Mouse (Mus musculus): ENCODE measurements around the gene Grik1.

Gene Grik1

GRCm38 (mm10) chr16:88290132-88290772 lies at the start of gene Grik1:
Grik1 (minus strand) TSS chr16:88290265.
- peak; percentile 25 for DNase-seq (ENCODE audit: low read depth, low spot score)

GRCm38 (mm10) chr16:88294209-88294608 lies 4.1 kb upstream of the Grik1 start:
- no peak for DNase-seq (ENCODE audit: low read depth, low spot score)

- DNase-seq (ENCODE audit: low read depth, low spot score): peak; percentile 24
These were observed 514 bp downstream of the Grik1 start for GRCm38 (mm10) chr16:88289421-88290081.

- DNase-seq (ENCODE audit: low read depth, low spot score): no peak
These were observed 31.7 kb downstream of the Grik1 start for GRCm38 (mm10) chr16:88258407-88258806.

- DNase-seq (ENCODE audit: low read depth, low spot score): no peak
These were observed 33.0 kb downstream of the Grik1 start for GRCm38 (mm10) chr16:88257072-88257471.

GRCm38 (mm10) chr16:88256101-88256500 lies 34.0 kb downstream of the Grik1 start:
- DNase-seq (ENCODE audit: low read depth, low spot score): no peak

- no peak for DNase-seq (ENCODE audit: low read depth, low spot score)
These were observed 37.4 kb downstream of the Grik1 start for GRCm38 (mm10) chr16:88252676-88253075.

- no peak for DNase-seq (ENCODE audit: low read depth, low spot score)
These were observed 39.0 kb downstream of the Grik1 start for GRCm38 (mm10) chr16:88251049-88251448.

- DNase-seq (ENCODE audit: low read depth, low spot score): no peak
These were observed 40.2 kb downstream of the Grik1 start for GRCm38 (mm10) chr16:88249825-88250224.

GRCm38 (mm10) chr16:88247586-88247985 lies 42.5 kb downstream of the Grik1 start:
- DNase-seq (ENCODE audit: low read depth, low spot score): no peak

- DNase-seq (ENCODE audit: low read depth, low spot score): no peak
These were observed 45.4 kb downstream of the Grik1 start for GRCm38 (mm10) chr16:88244658-88245057.

GRCm38 (mm10) chr16:88225616-88226015 lies 64.4 kb downstream of the Grik1 start:
- no peak for DNase-seq (ENCODE audit: low read depth, low spot score)

- DNase-seq (ENCODE audit: low read depth, low spot score): no peak
These were observed 68.1 kb downstream of the Grik1 start for GRCm38 (mm10) chr16:88221932-88222331.

- no peak for DNase-seq (ENCODE audit: low read depth, low spot score)
These were observed 77.5 kb downstream of the Grik1 start for GRCm38 (mm10) chr16:88212531-88212930.

- no peak for DNase-seq (ENCODE audit: low read depth, low spot score)
These were observed 78.2 kb downstream of the Grik1 start for GRCm38 (mm10) chr16:88211852-88212251.

- DNase-seq (ENCODE audit: low read depth, low spot score): peak; percentile 64
These were observed 85.7 kb downstream of the Grik1 start for GRCm38 (mm10) chr16:88204400-88204799.

GRCm38 (mm10) chr16:88203985-88204384 lies 86.1 kb downstream of the Grik1 start:
- DNase-seq (ENCODE audit: low read depth, low spot score): no peak

- no peak for DNase-seq (ENCODE audit: low read depth, low spot score)
These were observed 102.5 kb downstream of the Grik1 start for GRCm38 (mm10) chr16:88187433-88188037.

- no peak for DNase-seq (ENCODE audit: low read depth, low spot score)
These were observed 111.3 kb downstream of the Grik1 start for GRCm38 (mm10) chr16:88178813-88179212.

- no peak for DNase-seq (ENCODE audit: low read depth, low spot score)
These were observed 112.7 kb downstream of the Grik1 start for GRCm38 (mm10) chr16:88177364-88177763.

- no peak for DNase-seq (ENCODE audit: low read depth, low spot score)
These were observed 115.9 kb downstream of the Grik1 start for GRCm38 (mm10) chr16:88174083-88174721.

GRCm38 (mm10) chr16:88166547-88166946 lies 123.5 kb downstream of the Grik1 start:
- no peak for DNase-seq (ENCODE audit: low read depth, low spot score)
